Mouse (Mus musculus) lung, postnatal 14 days (tissue): ENCODE results near the gene Scrg1.
"Not testable (repeated sequence)": the region's sequence is repeated elsewhere in the genome, so short reads cannot be mapped to it uniquely, and the experiment has no call there.

ENCODE experiments used
- DNase-seq: peaks from one replicate; pipeline ENCODE4 v3.0.0; 2021

Scrg1 gene

GRCm38 (mm10) chr8:57455765-57456164 is at the start of gene Scrg1:
Scrg1 (plus strand) TSS chr8:57455923.
- no peak for DNase-seq

- DNase-seq = no peak
Observed at GRCm38 (mm10) chr8:57406366-57406765, 49.4 kb upstream of the Scrg1 start.

- no peak for DNase-seq
Observed at GRCm38 (mm10) chr8:57409333-57409732, 46.4 kb upstream of the Scrg1 start.

- no peak for DNase-seq
Observed at GRCm38 (mm10) chr8:57409779-57410472, 45.8 kb upstream of the Scrg1 start.

GRCm38 (mm10) chr8:57410473-57410863 is 45.3 kb upstream of the Scrg1 start:
- no peak for DNase-seq

GRCm38 (mm10) chr8:57411366-57411765 is 44.4 kb upstream of the Scrg1 start:
- DNase-seq = no peak

- DNase-seq = no peak
Observed at GRCm38 (mm10) chr8:57416827-57417226, 38.9 kb upstream of the Scrg1 start.

GRCm38 (mm10) chr8:57426074-57426473 is 29.6 kb upstream of the Scrg1 start:
- peak; percentile 20 for DNase-seq

- DNase-seq = no peak
Observed at GRCm38 (mm10) chr8:57427581-57428366, 27.9 kb upstream of the Scrg1 start.

GRCm38 (mm10) chr8:57428566-57428965 is 27.2 kb upstream of the Scrg1 start:
- DNase-seq = no peak

- peak; percentile 87 for DNase-seq
Observed at GRCm38 (mm10) chr8:57429166-57429887, 26.4 kb upstream of the Scrg1 start.

GRCm38 (mm10) chr8:57429888-57430274 is 25.8 kb upstream of the Scrg1 start:
- DNase-seq = not testable (repeated sequence)

- DNase-seq = no peak
Observed at GRCm38 (mm10) chr8:57430901-57431300, 24.8 kb upstream of the Scrg1 start.

- DNase-seq = peak; percentile 20
Observed at GRCm38 (mm10) chr8:57432802-57433201, 22.9 kb upstream of the Scrg1 start.

- DNase-seq = peak; percentile 35
Observed at GRCm38 (mm10) chr8:57435768-57436436, 19.8 kb upstream of the Scrg1 start.

GRCm38 (mm10) chr8:57436437-57436796 is 19.3 kb upstream of the Scrg1 start:
- DNase-seq = no peak

- no peak for DNase-seq
Observed at GRCm38 (mm10) chr8:57441131-57441530, 14.6 kb upstream of the Scrg1 start.

GRCm38 (mm10) chr8:57441556-57441955 is 14.2 kb upstream of the Scrg1 start:
- DNase-seq = no peak

- DNase-seq = no peak
Observed at GRCm38 (mm10) chr8:57443289-57443688, 12.4 kb upstream of the Scrg1 start.

- DNase-seq = not testable (repeated sequence)
Observed at GRCm38 (mm10) chr8:57445901-57446300, 9.8 kb upstream of the Scrg1 start.

GRCm38 (mm10) chr8:57450726-57451125 is 5.0 kb upstream of the Scrg1 start:
- no peak for DNase-seq

GRCm38 (mm10) chr8:57451896-57452295 is 3.8 kb upstream of the Scrg1 start:
- no peak for DNase-seq

- no peak for DNase-seq
Observed at GRCm38 (mm10) chr8:57453361-57453760, 2.4 kb upstream of the Scrg1 start.
